Mouse (Mus musculus): ENCODE data around the gene Psd4. TPM values are rescaled to one million over a fixed set of nuclear protein-coding genes. Genes with fewer than 3 reads are reported as not detected.

Gene Psd4
- 9.2 and 10.2 TPM in 2 replicates for polyA plus RNA-seq (2015; fragmentation: Nextera tagmentation; extraction: Ambion mirVana)

DNA sequence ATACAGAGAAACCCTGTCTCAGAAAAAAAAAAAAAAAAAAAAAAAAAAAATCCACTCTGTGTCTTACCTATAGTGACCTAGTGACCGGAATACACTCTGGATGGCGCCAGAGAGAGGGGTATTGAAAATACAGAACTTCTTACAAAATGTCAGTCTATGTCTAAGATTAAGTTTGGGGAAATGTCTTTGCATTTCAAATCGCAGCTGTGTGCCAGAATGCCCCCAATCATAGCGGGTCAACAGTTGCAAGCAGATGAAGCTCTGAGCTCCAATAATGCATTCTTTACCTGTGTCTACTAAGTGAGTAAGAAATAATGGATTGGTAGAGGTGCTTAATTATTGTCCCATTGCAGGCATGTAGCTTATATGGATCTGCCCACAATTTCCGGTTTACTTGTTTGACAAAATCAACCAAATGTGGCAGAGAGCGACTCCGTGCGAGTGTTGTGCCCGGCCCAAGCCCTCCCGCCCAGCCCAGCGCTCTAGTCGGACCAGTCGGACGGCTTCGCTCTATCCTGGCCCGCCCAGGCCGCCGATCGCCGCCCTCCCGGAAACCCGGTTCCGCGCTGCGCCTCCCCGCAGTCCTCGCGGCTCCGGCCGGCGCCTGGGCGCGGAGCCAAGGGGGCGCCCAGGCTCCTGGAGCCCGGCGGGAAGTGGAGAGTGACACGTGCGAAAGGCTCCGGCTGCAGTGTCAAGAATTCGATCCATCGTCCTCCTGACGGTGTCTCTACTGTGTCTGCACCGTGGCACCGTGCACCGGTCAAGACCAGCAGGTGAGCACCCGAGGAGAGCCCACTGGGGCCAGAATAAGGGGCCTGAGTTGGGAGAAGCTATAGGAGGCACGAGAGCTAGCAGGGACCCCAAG, at the start of gene Psd4:
Gene Psd4, plus strand, starts transcription at position 551 of the 865 bp plus-strand sequence.
- H3K27me3 ChIP-seq (ENCODE audit: control insufficient read depth, insufficient read depth, low read length) = no peaks in the 10 kb centered on the region
- peak within 1 kb of the TSS; percentile 38 for H3K4me3 ChIP-seq (ENCODE audit: low read depth, low read length)
- H3K9ac ChIP-seq (ENCODE audit: low read length) = peak within 1 kb of the TSS; percentile 65
- peaks cover 2% of the 10 kb centered on the region; the same call in 1 of the 2 replicates for H3K4me1 ChIP-seq (replicated peaks; ENCODE audit: control insufficient read depth, insufficient read depth)
- DNase-seq (ENCODE audit: low spot score) (peak; percentile 93), ATAC-seq (ENCODE audit: low FRiP score, low TSS enrichment) (peak; percentile 98)
- no peaks in the 10 kb centered on the region for H3K9me3 ChIP-seq (ENCODE audit: control insufficient read depth, low read length)
- H3K27ac ChIP-seq (replicated peaks) = peak within 1 kb of the TSS; percentile 83
- H3K4me2 ChIP-seq (replicated peaks; ENCODE audit: low read depth) = peak within 1 kb of the TSS; percentile 65
- WGBS = 3% methylated on average over 46 of the region's 47 CpGs
- H3K36me3 ChIP-seq (ENCODE audit: control insufficient read depth, insufficient read depth, low read length) = no peaks in the 10 kb centered on the region
- TF ChIP-seq CTCF (IDR thresholded peaks at IDR 0.05; ENCODE audit: low read depth) = peak; percentile 43
- TF ChIP-seq EP300 (optimal IDR thresholded peaks at IDR 0.05) = no peak

DNA sequence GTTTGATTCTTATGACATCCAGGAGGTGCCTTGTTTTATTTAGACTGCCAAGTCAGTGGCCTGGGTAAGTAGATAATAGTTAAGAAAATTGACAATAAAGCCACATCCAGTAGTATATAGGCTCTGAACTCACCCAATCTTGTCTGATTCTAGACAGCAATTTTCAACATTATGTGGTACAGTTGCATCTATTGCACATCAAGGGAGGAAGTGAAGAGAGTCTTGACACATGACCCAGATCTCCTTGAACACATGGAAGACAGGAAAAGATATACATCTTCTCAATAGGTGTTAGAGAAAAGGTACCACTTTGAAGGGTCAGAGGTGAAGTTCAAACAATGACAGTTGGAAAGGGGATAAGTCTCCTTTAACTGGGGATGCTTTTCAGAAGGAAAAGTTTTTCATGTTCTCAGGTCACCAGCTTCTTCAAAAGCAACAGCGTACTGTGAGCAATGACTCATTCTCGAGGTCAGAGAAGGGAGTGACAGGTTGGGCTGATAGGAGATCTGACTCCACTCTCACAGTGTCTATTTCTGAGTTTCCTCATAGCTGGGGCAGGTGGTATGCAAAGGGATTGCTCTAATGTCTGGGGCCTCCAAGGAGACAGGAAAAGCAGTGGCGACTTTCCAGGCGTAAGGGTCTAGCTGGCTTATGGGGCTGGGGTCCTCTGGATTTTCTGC, 49.3 kb upstream of the Psd4 start:
- ATAC-seq (ENCODE audit: low FRiP score, low TSS enrichment) (0 out of 2 replicates have a peak, but pooled peaks have one; percentile 59), DNase-seq (ENCODE audit: low spot score) (peak; percentile 15)
- Histone ChIP-seq H3K4me2 (replicated peaks; ENCODE audit: low read depth) (no peak overlapping the region), H3K27me3 (ENCODE audit: control insufficient read depth, insufficient read depth, low read length) (no peaks in the 10 kb centered on the region), H3K36me3 (ENCODE audit: control insufficient read depth, insufficient read depth, low read length) (no peaks in the 10 kb centered on the region), H3K9ac (ENCODE audit: low read length) (no peak overlapping the region), H3K4me3 (ENCODE audit: low read depth, low read length) (no peak overlapping the region), H3K9me3 (ENCODE audit: control insufficient read depth, low read length) (no peaks in the 10 kb centered on the region), H3K27ac (replicated peaks) (0 out of 2 replicates have a peak overlapping the region, but pooled peaks have one; percentile 40), H3K4me1 (replicated peaks; ENCODE audit: control insufficient read depth, insufficient read depth) (no peaks in the 10 kb centered on the region)
- WGBS = 54% methylated on average over 4 of the region's 4 CpGs
- TF ChIP-seq CTCF (IDR thresholded peaks at IDR 0.05; ENCODE audit: low read depth) (no peak), EP300 (optimal IDR thresholded peaks at IDR 0.05) (no peak)

DNA sequence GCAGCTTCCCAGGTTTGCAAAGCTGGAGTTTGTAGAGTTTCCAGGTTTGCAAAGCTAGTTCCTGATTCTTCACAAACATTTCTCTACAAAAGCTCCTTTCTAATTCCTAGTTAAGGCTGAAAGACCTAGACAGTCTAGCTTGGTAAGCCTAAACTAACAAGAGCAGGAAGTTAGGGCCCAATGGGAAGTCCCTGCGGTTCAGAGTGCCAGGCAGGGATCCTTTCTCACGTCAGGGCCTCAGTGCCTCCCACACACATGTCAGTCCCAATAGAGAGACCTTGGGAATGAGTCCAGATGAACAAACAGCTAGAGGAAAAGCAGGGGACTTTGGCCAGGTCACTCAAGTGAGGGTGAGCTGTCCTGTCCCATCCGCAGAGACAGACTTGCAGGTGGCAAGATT, 32.0 kb upstream of the Psd4 start:
- no peaks in the 10 kb centered on the region for H3K36me3 ChIP-seq (ENCODE audit: control insufficient read depth, insufficient read depth, low read length)
- H3K4me1 ChIP-seq (replicated peaks; ENCODE audit: control insufficient read depth, insufficient read depth) = no peaks in the 10 kb centered on the region
- H3K9me3 ChIP-seq (ENCODE audit: control insufficient read depth, low read length) = no peaks in the 10 kb centered on the region
- no peak overlapping the region for H3K4me3 ChIP-seq (ENCODE audit: low read depth, low read length)
- peak; percentile 53; the same call in 1 of the 2 replicates for ATAC-seq (ENCODE audit: low FRiP score, low TSS enrichment)
- DNase-seq (ENCODE audit: low spot score) = no peak
- no peak overlapping the region for H3K27ac ChIP-seq (replicated peaks)
- no peak overlapping the region for H3K4me2 ChIP-seq (replicated peaks; ENCODE audit: low read depth)
- no peak overlapping the region for H3K9ac ChIP-seq (ENCODE audit: low read length)
- TF ChIP-seq EP300 (optimal IDR thresholded peaks at IDR 0.05) (no peak), CTCF (IDR thresholded peaks at IDR 0.05; ENCODE audit: low read depth) (no peak)
- WGBS = 44% methylated on average over 3 of the region's 3 CpGs
- H3K27me3 ChIP-seq (ENCODE audit: control insufficient read depth, insufficient read depth, low read length) = no peaks in the 10 kb centered on the region

DNA sequence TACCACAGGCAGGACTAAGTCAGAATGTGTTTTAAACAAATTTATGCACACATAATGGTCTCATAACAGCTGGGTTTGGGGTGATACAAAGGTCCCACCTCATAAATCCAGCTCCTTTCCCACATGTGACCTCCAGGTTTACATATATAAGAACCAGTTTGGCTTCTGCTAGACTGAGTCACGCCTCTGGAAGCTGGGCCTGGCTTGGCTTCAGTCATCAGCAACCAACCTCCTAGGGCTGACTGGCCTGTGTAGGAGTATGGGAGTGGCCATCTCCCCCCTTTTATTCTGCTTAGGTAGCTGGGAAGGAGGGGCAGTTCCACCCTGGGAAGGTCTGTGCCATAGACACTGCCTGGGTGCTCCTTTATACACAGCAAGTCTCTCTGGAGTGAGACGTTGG, 30.8 kb upstream of the Psd4 start, which contains the start of gene Il1rn:
Gene Il1rn, plus strand, starts transcription at position 309 of the 400 bp plus-strand sequence.
- no peaks in the 10 kb centered on the region for H3K4me1 ChIP-seq (replicated peaks; ENCODE audit: control insufficient read depth, insufficient read depth)
- H3K9ac ChIP-seq (ENCODE audit: low read length) = no peak within 1 kb of the TSS
- no peaks in the 10 kb centered on the region for H3K36me3 ChIP-seq (ENCODE audit: control insufficient read depth, insufficient read depth, low read length)
- ATAC-seq (ENCODE audit: low FRiP score, low TSS enrichment) (peak; percentile 88), DNase-seq (ENCODE audit: low spot score) (peak; percentile 42)
- no peak within 1 kb of the TSS for H3K4me3 ChIP-seq (ENCODE audit: low read depth, low read length)
- TF ChIP-seq EP300 (optimal IDR thresholded peaks at IDR 0.05) = no peak
- no peak for TF ChIP-seq CTCF (IDR thresholded peaks at IDR 0.05; ENCODE audit: low read depth)
- H3K27me3 ChIP-seq (ENCODE audit: control insufficient read depth, insufficient read depth, low read length) = no peaks in the 10 kb centered on the region
- H3K9me3 ChIP-seq (ENCODE audit: control insufficient read depth, low read length) = no peaks in the 10 kb centered on the region
- H3K4me2 ChIP-seq (replicated peaks; ENCODE audit: low read depth) = no peak within 1 kb of the TSS
- H3K27ac ChIP-seq (replicated peaks) = peak within 1 kb of the TSS; percentile 24; the same call in 1 of the 2 replicates
- WGBS = 48% methylated on average over 2 of the region's 2 CpGs

DNA sequence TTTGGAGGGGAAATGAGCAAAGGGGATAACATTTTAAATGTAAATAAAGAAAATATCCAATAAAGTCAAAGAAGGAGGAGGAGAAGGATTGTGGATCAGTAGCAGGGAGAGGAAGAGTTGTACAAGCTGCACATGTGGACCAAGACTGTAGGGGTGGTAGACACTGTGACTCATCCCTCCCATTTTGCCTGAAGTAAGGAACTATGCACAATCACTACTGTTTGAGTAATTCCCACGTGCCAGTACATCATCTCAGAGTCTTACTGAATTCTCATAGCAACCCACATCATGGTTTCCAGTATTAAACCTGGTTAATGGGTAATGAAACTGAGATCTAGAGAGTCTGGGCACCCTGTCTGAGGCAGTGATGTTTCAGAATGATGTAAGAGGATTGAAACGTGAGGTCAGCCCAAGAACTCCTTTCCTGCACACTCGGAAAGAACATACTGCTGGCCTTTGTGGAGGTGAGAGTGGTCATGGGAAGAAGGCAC, 25.9 kb upstream of the Psd4 start:
- 57% methylated on average over 3 of the region's 3 CpGs for WGBS
- DNase-seq (ENCODE audit: low spot score) = no peak
- Histone ChIP-seq H3K36me3 (ENCODE audit: control insufficient read depth, insufficient read depth, low read length) (no peaks in the 10 kb centered on the region), H3K27ac (replicated peaks) (no peak overlapping the region), H3K9me3 (ENCODE audit: control insufficient read depth, low read length) (no peaks in the 10 kb centered on the region), H3K4me2 (replicated peaks; ENCODE audit: low read depth) (no peak overlapping the region), H3K27me3 (ENCODE audit: control insufficient read depth, insufficient read depth, low read length) (no peaks in the 10 kb centered on the region), H3K9ac (ENCODE audit: low read length) (no peak overlapping the region), H3K4me1 (replicated peaks; ENCODE audit: control insufficient read depth, insufficient read depth) (no peaks in the 10 kb centered on the region), H3K4me3 (ENCODE audit: low read depth, low read length) (no peak overlapping the region)
- TF ChIP-seq CTCF (IDR thresholded peaks at IDR 0.05; ENCODE audit: low read depth) (no peak), EP300 (optimal IDR thresholded peaks at IDR 0.05) (no peak)
- no peak for ATAC-seq (ENCODE audit: low FRiP score, low TSS enrichment)

All from stomach, postnatal 0 days (tissue).